Mouse (Mus musculus): ENCODE data around the gene Epm2aip1.

Epm2aip1 gene

DNA sequence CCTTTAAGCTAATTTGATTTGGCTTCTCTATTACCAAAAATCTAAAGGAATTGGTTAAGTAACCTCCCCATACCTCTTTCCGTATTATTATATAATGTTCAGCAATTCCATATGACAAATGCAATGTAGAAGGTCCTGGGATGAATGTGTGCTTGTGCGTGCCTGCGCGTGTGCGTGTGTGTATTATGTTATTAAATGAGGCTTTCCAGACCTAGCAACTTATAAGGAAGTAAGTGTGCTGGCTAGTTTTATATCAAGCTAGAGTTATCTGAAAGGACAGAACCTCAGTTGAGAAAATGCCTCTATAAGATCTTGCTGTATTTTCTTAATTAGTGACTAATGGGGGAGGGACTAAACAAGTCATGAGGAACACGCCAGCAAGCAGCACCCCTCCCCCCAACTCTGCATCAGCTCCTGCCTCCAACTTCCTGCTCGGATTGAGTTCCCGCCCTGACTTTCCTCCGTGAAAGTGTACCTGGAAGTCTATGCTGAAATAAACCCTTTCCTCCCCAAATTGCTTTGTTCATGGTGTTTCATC is 17.6 kb downstream of the Epm2aip1 start:
- peak; percentile 64 for DNase-seq

DNA sequence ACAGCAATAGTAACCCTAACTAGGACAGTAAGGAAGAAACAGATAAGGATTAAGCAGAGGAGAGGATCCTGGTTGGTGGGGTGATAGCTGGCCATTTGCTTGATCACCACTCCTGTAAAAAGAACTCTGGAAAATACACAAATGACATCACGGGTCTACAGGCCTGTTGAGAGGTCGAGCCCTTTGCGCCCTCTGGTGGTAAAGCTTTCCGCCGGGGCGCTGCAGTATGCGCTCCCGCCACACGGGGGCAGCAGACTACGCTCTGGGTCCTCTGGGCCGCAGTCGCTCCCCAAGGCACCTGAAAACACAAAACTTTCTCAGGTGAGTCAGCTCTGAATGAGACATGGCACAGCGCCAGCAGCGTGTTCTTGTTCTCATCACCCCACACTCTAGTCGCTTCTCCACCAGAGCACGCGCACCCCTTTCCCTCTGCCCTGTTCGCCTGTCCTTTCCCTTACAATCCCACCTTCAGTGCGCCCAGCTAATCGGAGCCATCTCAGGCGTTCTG is 18.2 kb downstream of the Epm2aip1 start:
- DNase-seq, result peak; percentile 96

DNA sequence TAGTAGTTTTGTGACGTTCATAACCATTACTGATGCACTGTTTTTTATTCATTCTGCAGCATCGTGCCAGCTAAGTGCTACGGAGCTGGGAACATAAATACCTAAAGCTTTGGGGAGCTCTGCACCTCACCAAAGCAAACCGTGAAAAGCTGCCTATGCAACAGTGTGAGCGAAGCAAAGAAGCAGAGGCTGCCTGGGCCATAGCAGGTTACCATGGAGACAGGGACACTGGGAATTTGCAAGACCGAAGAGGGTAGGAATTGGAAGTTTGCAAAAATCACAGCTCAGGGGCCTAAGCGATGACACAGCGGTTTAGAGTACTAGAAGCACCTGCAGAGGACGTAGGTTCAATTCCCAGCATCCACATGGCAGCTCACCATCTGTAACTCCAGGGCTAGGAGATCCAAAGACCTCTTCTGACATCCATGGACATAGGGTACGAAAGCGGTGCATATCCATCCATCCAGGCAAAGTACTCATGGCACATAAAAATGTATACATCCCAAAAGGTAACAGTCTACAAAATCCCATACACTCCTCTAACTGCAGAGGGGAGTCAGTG is 18.9 kb downstream of the Epm2aip1 start:
- DNase-seq, result no peak

DNA sequence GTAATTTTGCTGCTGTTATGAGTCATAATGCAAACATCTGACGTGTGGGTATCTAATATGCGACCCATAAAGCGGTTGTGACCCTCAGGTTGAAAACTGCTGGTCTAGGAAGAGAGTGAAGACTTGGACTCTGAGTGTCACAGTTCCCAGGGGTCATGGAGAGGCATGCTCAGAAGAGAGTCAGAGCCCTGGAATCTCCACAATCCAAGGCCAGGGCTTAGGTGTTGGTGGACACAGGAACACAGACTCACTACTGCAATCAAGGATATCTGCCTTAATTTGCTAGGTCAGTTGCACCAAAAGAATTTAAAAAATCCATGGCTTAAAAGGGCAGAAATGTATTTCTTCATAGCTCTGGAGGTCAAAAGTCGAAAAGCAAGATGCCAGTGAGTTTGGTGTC is 21.5 kb downstream of the Epm2aip1 start:
- DNase-seq, result no peak

GRCm38 (mm10) chr9:111294911-111295310 is 23.2 kb downstream of the Epm2aip1 start:
- DNase-seq, result no peak

DNA sequence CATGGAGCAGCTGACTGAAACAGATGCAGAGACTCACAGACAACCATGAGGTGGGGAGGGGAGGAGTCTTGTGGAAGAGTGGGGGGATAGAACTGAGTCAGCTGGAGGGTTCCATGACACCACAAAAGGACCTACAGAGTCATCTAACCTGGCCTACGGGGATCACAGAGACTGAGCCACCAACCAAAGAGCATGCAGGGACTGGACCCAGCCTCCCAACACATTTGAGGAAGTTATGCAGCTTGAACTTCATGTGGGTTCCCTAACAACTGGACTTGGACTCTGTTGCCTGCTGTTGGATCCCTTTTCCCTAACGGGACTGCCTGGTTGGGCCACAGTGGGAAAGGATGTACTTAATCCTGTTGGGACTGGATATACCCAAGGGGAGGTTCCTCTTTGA is 23.6 kb downstream of the Epm2aip1 start:
- no peak for DNase-seq

DNA sequence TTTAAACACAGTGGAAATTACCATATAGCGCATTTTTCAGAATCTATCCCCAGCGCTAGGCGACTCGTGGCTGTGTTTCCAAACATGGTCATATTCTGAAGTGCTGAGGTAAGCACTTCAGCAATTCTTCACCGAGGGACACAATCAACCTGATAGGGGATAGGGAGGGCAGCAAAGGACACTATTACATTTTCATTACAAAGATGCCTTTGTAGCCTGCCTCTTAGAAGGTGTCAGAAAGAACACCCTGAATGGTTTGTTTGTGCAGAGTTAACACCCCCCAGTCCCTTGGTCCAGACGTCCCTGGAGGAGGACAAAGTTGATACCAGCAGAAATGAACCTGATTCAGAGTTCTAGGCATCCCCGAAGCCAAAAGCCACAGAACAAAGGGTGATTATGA is 24.7 kb downstream of the Epm2aip1 start:
- DNase-seq, result no peak

GRCm38 (mm10) chr9:111298606-111299005 is 26.9 kb downstream of the Epm2aip1 start:
- DNase-seq, result no peak

- no peak for DNase-seq
Observed at GRCm38 (mm10) chr9:111302196-111302831, 30.6 kb downstream of the Epm2aip1 start.

DNA sequence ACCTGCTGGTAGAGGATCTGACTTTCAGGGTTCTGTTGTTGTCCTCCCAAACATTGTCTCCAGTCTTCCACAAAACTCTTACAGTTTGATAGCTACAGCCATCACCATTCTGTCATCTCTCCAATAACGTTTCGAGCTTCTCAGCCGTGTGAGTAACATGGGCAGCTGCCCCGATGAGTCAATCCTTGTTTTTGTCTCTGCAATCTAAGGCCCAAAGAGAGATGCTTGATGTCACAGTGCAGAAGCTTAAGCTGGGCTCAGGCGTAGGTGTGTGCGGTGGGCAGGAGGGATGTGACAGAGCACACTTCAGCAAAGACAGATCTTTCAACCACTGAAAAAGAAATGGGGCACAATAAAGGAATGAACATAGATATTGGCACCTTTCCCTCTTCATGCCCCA is 32.3 kb downstream of the Epm2aip1 start:
- DNase-seq, result no peak

DNA sequence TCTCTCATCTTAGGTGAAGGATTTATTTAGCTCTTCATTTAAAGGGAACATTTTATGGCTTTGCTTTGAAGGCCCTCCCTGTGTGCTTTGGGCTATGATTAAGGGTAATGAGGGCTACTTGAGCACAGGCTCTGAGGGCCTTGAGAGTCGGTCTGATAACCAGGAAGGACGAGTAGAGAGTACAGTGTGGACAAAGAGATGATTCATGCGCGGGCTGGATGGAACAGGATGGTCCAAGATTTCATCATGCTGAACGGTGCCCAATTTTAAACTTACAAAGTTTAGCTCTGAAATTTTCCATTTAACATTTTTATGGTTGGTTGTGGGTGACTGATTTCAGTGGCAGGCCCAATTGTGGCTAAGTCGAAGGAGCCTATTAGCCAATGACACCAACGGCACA is 34.4 kb downstream of the Epm2aip1 start:
- no peak for DNase-seq

- no peak for DNase-seq
Observed at GRCm38 (mm10) chr9:111311031-111311842, 39.5 kb downstream of the Epm2aip1 start, which contains the start of gene Trank1. Gene Trank1 (plus strand): TSS chr9:111311739.

DNA sequence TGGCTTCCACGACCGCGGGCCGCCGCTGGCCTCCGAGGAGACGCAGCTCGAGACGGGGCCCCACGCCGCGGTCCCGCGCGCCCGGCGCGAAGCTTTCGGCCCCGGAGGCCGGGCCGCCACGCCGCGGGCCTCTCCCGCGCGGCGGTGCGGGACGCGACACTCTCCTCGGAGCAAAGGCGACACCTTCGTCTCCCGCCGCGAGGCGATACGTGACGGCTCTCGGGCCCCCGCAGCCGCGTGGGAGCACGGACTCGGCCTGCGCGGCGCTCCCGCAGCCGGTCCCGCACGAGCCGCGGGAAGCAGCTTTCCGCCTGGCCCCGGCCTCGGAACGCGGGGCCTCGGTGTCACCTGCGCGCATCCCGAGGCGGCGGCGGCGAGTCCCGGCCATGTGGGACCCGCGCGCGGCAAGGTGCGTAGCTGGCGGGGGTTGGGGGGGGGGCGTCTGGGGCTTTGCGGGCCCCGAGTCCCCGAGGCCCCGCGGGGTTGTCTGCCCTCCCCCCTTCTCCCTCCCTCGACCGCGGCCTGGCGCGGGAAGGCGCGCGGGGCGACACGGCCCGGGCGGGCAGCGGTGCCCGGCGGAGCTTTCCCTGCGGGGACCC is 40.2 kb downstream of the Epm2aip1 start:
- DNase-seq, result no peak

- no peak for DNase-seq
Observed at GRCm38 (mm10) chr9:111312442-111313141, 40.9 kb downstream of the Epm2aip1 start.

- DNase-seq, result no peak
Observed at GRCm38 (mm10) chr9:111313299-111313698, 41.6 kb downstream of the Epm2aip1 start.

DNA sequence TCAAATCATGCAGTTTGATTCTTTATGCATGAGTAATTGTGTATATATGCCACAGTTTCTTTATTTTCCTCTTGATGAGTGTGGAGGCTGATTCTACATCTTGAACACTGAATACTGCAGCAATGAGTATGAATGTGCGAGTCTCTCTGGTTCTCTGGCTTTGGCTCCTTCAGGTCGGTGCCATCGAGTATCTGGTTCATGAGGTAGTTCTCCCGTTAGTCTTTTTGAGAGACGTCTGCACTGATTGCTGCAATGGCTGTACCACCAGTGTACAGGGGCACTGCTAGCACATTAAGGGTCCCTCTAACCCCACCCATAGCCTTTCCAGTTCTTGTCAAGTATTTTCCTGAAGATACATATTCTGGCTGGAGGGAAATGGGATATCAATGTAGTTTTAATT is 42.1 kb downstream of the Epm2aip1 start:
- DNase-seq, result no peak

DNA sequence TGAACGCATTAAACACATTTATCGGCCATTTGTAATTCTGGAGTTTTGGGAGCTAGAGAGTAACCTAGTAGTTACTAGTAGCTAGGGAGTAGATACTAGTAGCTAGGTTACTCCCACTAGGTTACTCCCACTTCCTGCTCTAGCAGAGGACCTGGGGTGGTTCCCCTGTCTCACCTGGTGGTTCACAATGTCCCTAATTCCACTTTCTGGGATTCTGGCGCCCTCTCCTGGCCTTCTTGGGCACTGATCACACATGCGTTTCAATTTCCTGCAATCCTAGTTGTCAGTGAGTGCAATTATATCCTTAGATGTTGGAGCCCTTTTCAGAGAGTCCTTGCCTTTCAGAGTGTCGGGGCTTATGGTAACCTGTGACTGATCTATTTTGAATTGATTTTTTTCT is 42.5 kb downstream of the Epm2aip1 start:
- peak; percentile 69 for DNase-seq

- DNase-seq, result no peak
Observed at GRCm38 (mm10) chr9:111320912-111321311, 49.2 kb downstream of the Epm2aip1 start.

- DNase-seq, result no peak
Observed at GRCm38 (mm10) chr9:111324881-111325280, 53.2 kb downstream of the Epm2aip1 start.
